Mouse (Mus musculus) heart, embryonic 10.5 days (tissue): ENCODE measurements at regions not wholly inside any gene's neighbourhood (a gene's known extent, or its start where the extent isn't known, plus 50 kb on each side); places are given as distances from the start of the nearest gene placed in this dataset.

Source experiments
- DNase-seq: peaks from one replicate; pipeline ENCODE4 v3.0.0-alpha.2; 2017; ENCODE audit warnings: low spot score
- H3K27ac ChIP-seq: fragments of 300-500 bp; sonication (generic); 2 replicates; pipeline ENCODE4 v1.5.1; 2016; ENCODE audit warnings: mild to moderate bottlenecking
- H3K27me3 ChIP-seq: fragments of 300-500 bp; sonication (generic); 2 replicates; pipeline ENCODE4 v1.6.1; 2016; ENCODE audit warnings: mild to moderate bottlenecking; ENCODE audit not compliant: poor library complexity, insufficient read depth, severe bottlenecking
- H3K36me3 ChIP-seq: fragments of 300-500 bp; sonication (generic); 2 replicates; pipeline ENCODE4 v1.6.1; 2016; ENCODE audit warnings: mild to moderate bottlenecking, moderate library complexity
- H3K4me1 ChIP-seq: fragments of 300-500 bp; sonication (generic); 2 replicates; pipeline ENCODE4 v1.6.1; 2016; ENCODE audit warnings: mild to moderate bottlenecking
- H3K4me3 ChIP-seq: fragments of 300-500 bp; sonication (generic); 2 replicates; pipeline ENCODE4 v1.5.1; 2016; ENCODE audit warnings: mild to moderate bottlenecking, moderate library complexity
- H3K9me3 ChIP-seq: fragments of 300-500 bp; sonication (generic); 2 replicates; pipeline ENCODE4 v1.6.1; 2016; ENCODE audit warnings: mild to moderate bottlenecking, moderate library complexity
- WGBS: fragments of 180-500 bp; shearing (Covaris S2); methylation state at CpG from one replicate; pipeline ENCODE4 v1.1.7; 2016; 5-methylcytosine and 5-hydroxymethylcytosine counted together

DNA sequence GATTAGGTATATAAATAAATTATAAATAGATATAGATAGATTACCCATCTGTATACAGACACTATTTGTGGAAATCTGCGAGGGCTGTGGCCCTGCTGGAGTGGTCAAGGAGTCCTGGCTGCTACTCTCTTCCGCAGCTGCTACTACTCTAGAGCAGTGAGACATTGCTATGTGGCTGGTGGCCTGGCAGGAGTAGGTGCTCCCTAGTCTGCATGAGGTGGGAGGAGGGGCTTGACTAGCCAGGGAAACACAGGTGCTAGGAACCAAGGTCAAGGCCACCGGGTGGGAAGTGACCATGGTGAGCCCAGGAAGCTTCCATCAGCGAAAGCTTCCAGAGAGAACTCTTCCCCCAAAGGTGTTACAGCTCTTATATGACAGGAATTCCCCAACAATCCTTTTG is 100.3 kb downstream of the Dyrk2 start:
- Histone ChIP-seq H3K27me3 (no peaks in the 10 kb centered on the region), H3K4me3 (no peak overlapping the region), H3K36me3 (no peaks in the 10 kb centered on the region), H3K4me1 (peaks cover 24% of the 10 kb centered on the region), H3K27ac (no peak overlapping the region), H3K9me3 (no peaks in the 10 kb centered on the region)
- DNase-seq, result peak; percentile 71
- 85% methylated on average over 4 of the region's 4 CpGs for WGBS

DNA sequence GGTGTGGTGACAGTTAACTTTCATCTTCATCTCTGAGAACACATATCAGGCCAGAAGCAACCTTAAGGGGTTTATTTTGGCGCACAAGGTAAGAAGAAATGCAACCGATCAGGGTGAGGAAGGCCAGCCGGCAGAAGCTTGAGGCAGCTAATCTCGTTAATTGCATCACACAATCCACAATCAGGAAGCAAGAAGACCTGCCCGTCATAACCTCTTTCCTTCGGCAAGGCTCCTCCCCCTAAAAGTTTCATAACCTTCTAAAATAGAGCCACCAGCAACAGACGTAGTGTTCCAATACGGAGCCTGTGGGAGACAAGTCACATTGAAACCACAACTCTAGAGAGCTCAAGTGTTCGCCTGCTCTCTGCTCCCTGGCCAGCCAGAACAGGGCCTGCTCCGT is 91.4 kb downstream of the Dyrk2 start:
- DNase-seq, result no peak
- H3K27ac ChIP-seq, result no peak overlapping the region
- peaks cover 12% of the 10 kb centered on the region for H3K4me1 ChIP-seq
- H3K27me3 ChIP-seq, result no peaks in the 10 kb centered on the region
- no peaks in the 10 kb centered on the region for H3K36me3 ChIP-seq
- no peaks in the 10 kb centered on the region for H3K9me3 ChIP-seq
- no peak overlapping the region for H3K4me3 ChIP-seq
- WGBS, result 93% methylated on average over 10 of the region's 10 CpGs

DNA sequence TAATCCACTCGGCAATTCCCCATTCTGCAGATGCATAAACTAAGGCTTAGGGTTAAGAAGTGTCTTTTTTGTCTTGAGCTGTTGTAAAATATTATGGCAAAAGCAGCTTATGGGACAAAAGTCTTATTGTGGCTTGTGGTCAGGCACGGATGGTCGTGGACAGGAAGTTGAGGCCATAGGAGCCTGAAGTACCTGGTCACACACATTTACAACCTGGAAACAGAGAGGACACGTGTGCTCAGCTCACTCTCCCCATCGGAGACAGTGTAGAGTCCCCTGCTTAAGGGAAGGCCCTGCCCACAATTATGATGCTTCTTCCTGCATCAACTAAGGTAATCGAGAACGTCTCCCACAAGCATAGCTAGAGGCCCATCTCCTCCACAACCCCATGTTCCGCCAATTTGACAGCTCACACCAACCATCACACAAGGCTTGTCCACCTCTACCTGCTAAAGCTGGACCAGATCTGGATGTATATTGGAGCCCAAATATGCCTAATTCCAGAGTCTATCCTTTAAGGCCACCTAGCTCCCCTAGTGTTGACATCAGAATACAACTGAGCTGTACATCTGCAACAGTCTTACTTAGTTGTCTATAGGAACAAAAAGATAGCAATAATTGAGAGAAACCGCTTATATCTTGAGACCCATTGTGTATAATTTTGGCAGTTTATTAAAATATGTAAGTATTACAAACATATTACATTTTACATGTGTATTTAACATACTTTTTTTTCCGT is 89.0 kb downstream of the Dyrk2 start:
- 89% methylated on average over 10 of the region's 10 CpGs for WGBS
- Histone ChIP-seq H3K36me3 (no peaks in the 10 kb centered on the region), H3K27me3 (no peaks in the 10 kb centered on the region), H3K9me3 (no peaks in the 10 kb centered on the region), H3K4me3 (no peak overlapping the region), H3K27ac (no peak overlapping the region), H3K4me1 (peaks cover 13% of the 10 kb centered on the region)
- DNase-seq, result peak; percentile 30

DNA sequence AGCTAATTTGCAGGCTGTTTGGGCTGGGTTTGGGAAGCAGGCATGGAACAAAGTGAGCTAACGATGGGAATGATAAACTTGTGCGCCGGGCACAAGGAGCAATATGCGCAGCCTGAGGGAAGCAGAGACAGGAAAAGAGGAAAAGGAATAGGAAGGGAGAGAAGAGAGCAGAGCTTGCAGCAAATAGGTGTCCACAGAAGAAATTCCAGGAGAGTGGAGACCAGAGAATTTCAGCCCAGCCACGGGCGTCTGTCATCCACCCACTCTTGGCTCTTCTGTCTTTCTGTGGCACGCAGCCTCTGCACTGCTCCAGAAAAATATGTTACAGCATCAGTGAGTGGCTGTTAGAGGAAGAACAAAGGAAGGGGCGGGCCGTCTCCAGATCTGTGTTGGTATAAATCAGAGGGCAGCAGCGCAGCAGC is 88.2 kb downstream of the Dyrk2 start:
- 66% methylated on average over 10 of the region's 10 CpGs for WGBS

DNA sequence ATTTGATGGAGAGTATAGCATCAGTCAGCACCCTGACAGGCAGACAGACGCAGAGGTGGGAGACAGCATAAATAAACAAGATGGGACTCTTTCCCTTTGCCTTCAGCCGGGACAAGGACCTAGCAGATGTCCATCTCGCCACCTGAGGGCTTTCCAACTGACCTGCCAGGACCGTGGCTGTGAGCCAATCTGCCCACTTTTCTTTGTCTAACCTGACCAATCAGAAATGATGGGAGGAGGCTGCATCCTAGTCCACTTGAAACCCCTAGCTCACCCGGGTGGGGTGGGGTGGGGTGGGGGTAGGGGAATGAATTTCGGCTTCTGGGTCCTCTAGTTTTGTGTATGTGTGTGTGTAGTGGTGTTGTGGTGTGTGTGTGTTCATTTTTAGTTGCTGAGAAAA is 87.4 kb downstream of the Dyrk2 start:
- DNase-seq, result no peak
- Histone ChIP-seq H3K9me3 (no peaks in the 10 kb centered on the region), H3K36me3 (no peaks in the 10 kb centered on the region), H3K27me3 (no peaks in the 10 kb centered on the region), H3K27ac (peak overlapping the region; percentile 52; the same call in 1 of the 2 replicates), H3K4me1 (peaks cover 21% of the 10 kb centered on the region), H3K4me3 (no peak overlapping the region)
- WGBS, result 64% methylated on average over 6 of the region's 6 CpGs

More for the DNA sequence above, 88.2 kb downstream of the Dyrk2 start:
- H3K9me3 ChIP-seq, result no peaks in the 10 kb centered on the region
- H3K36me3 ChIP-seq, result no peaks in the 10 kb centered on the region
- H3K4me3 ChIP-seq, result no peak overlapping the region
- peak; percentile 69 for DNase-seq
- no peaks in the 10 kb centered on the region for H3K27me3 ChIP-seq
- peak overlapping the region; percentile 23; the same call in 1 of the 2 replicates for H3K27ac ChIP-seq
- H3K4me1 ChIP-seq, result peaks cover 21% of the 10 kb centered on the region

GRCm38 (mm10) chr10:118787280-118787690 is 82.7 kb downstream of the Dyrk2 start:
- WGBS, result 84% methylated on average over 8 of the region's 8 CpGs
- DNase-seq, result no peak
- H3K36me3 ChIP-seq, result no peaks in the 10 kb centered on the region

DNA sequence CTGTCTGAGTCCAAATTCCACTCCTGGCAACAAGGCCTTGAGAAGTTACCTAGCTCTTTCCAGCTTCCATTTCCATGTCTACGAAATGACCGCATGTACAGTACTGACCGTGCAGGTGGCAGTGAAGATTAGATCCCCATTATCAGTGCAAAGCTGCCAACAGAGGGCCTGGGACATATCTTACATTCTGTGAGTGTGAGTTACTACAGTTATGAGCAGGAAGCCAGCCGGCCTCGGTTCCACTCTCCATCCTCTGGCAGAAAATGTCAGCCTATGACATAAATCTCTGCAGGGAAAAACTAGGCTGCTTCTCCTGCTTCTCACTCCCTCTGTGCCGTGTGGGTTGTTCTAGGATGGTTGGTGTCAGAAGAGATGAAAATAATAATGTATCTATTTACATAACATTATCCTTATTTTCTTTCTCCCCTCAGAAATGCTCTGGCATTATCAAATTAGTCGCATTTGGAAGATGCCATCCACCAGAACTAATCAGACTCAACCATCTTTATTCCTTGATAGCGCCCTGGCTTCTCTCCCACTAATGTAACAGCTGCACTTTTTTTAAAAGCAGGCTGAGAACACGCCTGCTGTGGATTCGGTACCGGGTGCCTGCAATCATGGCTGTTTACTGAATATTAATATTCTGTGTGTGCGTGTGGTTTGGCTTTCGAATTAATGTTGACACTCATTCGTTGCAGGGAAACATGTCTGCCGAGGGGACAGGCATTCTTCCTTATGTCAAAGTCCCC is 77.5 kb downstream of the Dyrk2 start:
- DNase-seq, result no peak
- Histone ChIP-seq H3K27ac (no peak overlapping the region), H3K9me3 (no peaks in the 10 kb centered on the region), H3K4me3 (no peak overlapping the region), H3K4me1 (peaks cover 11% of the 10 kb centered on the region; the same call in 1 of the 2 replicates), H3K36me3 (no peaks in the 10 kb centered on the region), H3K27me3 (no peaks in the 10 kb centered on the region)
- 70% methylated on average over 15 of the region's 15 CpGs for WGBS

More at GRCm38 (mm10) chr10:118787280-118787690, 82.7 kb downstream of the Dyrk2 start:
- Histone ChIP-seq H3K27me3 (no peaks in the 10 kb centered on the region), H3K4me3 (no peak overlapping the region), H3K9me3 (no peaks in the 10 kb centered on the region), H3K4me1 (peaks cover 17% of the 10 kb centered on the region), H3K27ac (no peak overlapping the region)

DNA sequence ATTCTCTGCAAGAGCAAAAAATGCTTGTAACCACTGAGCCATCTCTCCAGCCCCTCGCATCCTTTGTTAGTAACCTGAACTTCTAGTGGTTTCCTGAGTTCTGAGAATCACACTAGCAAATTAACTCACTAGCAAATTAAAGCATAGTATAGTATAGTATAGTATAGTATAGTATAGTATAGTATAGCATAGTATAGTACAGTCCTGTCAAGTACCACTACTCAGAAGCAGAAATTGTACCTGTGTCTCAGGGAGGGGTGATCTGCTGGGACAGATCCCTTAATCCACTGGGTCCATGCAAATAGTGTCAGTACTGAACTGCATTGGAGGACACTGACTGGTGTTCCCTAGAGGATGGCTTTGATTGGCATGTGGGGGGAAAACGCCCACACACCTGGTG is 76.2 kb downstream of the Dyrk2 start:
- WGBS, result 84% methylated on average over 2 of the region's 2 CpGs
- H3K27me3 ChIP-seq, result no peaks in the 10 kb centered on the region
- no peak overlapping the region for H3K4me3 ChIP-seq
- H3K27ac ChIP-seq, result no peak overlapping the region
- peaks cover 11% of the 10 kb centered on the region; the same call in 1 of the 2 replicates for H3K4me1 ChIP-seq
- no peak for DNase-seq
- no peaks in the 10 kb centered on the region for H3K9me3 ChIP-seq
- no peaks in the 10 kb centered on the region for H3K36me3 ChIP-seq

DNA sequence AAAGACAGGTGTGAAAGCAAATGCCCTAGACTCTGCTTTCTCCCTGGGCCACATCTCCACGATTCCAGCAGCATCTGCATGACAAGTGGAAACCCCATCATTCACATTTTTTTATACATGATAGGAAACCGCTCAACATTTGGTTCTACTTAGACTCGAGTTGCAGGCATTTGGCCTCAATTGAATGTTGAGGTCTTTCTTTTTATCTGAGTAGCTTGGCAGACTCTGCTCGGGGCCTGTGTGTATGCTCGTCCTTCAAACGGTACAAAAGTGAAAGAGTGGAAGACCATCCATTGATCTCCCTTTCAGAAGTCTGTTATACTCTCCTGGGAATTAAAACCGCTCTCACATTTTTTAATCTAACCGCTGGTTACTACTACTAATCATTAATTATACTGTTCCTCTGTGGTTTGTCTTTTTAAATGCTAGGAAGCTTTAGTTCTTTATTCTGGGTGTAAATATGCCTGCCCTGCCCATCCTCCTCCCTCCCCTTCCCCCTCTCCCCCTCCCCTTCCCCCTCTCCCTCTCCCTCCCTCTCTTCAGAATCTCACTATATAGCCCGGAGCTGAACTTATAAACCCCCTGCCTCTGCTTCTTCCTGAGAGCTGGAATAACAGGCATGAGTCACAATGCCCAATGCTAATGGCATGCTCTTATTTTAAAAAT is 75.5 kb downstream of the Dyrk2 start:
- H3K36me3 ChIP-seq, result no peaks in the 10 kb centered on the region
- peaks cover 11% of the 10 kb centered on the region; the same call in 1 of the 2 replicates for H3K4me1 ChIP-seq
- no peaks in the 10 kb centered on the region for H3K27me3 ChIP-seq
- H3K4me3 ChIP-seq, result no peak overlapping the region
- H3K9me3 ChIP-seq, result no peaks in the 10 kb centered on the region
- no peak overlapping the region for H3K27ac ChIP-seq
- WGBS, result 62% methylated on average over 9 of the region's 9 CpGs
- no peak for DNase-seq

GRCm38 (mm10) chr10:118795061-118795407 is 75.0 kb downstream of the Dyrk2 start:
- Histone ChIP-seq H3K27me3 (no peaks in the 10 kb centered on the region), H3K36me3 (no peaks in the 10 kb centered on the region), H3K4me1 (peaks cover 13% of the 10 kb centered on the region; the same call in 1 of the 2 replicates), H3K27ac (no peak overlapping the region), H3K9me3 (no peaks in the 10 kb centered on the region), H3K4me3 (no peak overlapping the region)
- WGBS, result 83% methylated on average over 3 of the region's 3 CpGs
- no peak for DNase-seq

DNA sequence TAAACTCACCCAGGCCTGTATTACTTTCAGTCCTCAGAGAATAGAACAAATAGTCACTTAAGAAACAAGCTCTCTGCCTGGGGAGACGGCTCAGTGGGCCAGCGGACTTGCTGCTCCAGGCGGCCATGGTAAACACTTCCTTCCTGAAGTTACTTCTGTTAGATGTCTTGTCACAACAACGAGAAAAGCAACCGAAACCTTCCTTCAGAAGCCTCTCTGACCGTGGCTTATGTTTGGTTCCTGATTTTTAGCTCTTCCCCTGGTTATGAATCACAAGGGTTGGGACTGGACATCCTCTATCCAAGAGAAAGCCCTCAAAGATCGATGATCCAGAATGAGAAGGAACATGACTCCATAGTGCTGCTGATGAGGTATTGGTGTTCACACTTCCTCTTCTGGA is 73.5 kb downstream of the Dyrk2 start:
- no peak overlapping the region for H3K4me3 ChIP-seq
- peaks cover 19% of the 10 kb centered on the region; the same call in 1 of the 2 replicates for H3K4me1 ChIP-seq
- no peaks in the 10 kb centered on the region for H3K27me3 ChIP-seq
- H3K9me3 ChIP-seq, result no peaks in the 10 kb centered on the region
- no peaks in the 10 kb centered on the region for H3K36me3 ChIP-seq
- no peak for DNase-seq
- 81% methylated on average over 7 of the region's 7 CpGs for WGBS
- no peak overlapping the region for H3K27ac ChIP-seq

- no peak overlapping the region for H3K4me3 ChIP-seq
- H3K9me3 ChIP-seq, result no peaks in the 10 kb centered on the region
- H3K36me3 ChIP-seq, result no peaks in the 10 kb centered on the region
- no peak overlapping the region for H3K27ac ChIP-seq
- no peaks in the 10 kb centered on the region for H3K27me3 ChIP-seq
- DNase-seq, result no peak
- WGBS, result 76% methylated on average over 5 of the region's 5 CpGs
- H3K4me1 ChIP-seq, result peaks cover 19% of the 10 kb centered on the region; the same call in 1 of the 2 replicates
Measured at GRCm38 (mm10) chr10:118797256-118797655, 72.8 kb downstream of the Dyrk2 start.

DNA sequence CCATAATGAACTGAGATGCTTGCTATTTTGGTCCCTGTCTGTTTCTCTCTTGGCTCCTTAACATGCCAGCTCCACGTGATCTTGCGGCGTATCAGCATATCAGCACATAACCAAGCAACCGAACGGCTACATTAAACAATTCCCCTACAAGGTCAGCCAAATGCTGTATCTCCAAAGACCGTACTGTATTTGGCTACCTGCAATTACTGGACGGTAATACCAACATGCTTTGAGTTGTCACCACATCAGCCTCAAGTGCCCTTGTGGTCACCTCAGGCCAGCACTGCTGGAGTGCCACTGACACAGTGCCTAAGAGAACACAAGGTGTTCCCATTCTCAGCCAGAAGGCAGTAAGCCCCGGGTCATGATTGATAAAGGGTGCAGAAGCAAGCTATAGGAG is 70.2 kb downstream of the Dyrk2 start:
- Histone ChIP-seq H3K36me3 (no peaks in the 10 kb centered on the region), H3K9me3 (no peaks in the 10 kb centered on the region), H3K4me1 (peaks cover 22% of the 10 kb centered on the region), H3K27ac (peak overlapping the region; percentile 53; the same call in 1 of the 2 replicates), H3K27me3 (no peaks in the 10 kb centered on the region), H3K4me3 (no peak overlapping the region)
- peak; percentile 79 for DNase-seq
- 59% methylated on average over 8 of the region's 8 CpGs for WGBS
